Mouse (Mus musculus): ENCODE data around the gene Focad. TPM values are rescaled to one million over a fixed set of nuclear protein-coding genes. Genes with fewer than 3 reads are reported as not detected.

Focad gene
- polyA plus RNA-seq, 1 experiment from 2014 or later, result 16.9 TPM

DNA sequence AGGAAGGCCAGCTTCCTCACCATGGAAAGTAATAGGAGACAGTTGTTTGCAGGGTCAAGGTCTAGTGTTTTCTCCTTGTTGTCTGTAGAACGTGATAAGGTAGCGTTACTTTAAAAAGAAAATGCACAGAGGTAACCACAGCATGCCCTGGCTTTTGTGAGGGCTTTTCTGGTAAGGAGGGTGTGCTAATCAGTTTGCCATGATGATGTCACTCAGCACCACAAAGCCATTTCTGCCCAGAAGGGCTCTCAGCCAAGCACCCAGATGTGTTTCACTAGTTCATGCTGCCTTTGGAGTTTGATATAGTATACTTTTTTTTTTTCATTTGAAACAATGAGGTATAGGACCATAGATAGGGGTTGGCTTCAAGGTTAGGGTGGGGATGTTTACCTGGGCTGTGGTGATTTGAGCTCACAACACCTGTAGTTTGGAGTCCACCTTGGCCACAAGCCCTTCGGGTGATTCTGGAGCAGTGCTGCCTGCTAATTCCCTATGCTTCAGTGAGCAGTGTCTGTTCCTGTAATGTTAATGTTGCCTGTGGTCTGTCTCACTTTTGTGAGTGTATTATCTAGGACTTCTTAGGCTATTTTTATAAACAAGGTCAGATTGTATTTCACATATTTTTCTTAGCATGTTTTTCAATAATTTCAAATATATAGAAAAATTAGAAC lies 61.2 kb downstream of the Focad start:
- peaks cover 12% of the 10 kb centered on the region; the same call in 1 of the 2 replicates for H3K4me1 ChIP-seq
- 0 out of 2 replicates have a peak, but pooled peaks have one; percentile 29 for ATAC-seq (ENCODE audit: insufficient number of reproducible peaks, low FRiP score, low TSS enrichment, low read depth)
- H3K9me3 ChIP-seq (replicated peaks), result no peaks in the 10 kb centered on the region
- no peak overlapping the region for H3K27ac ChIP-seq (replicated peaks)
- no peaks in the 10 kb centered on the region for H3K27me3 ChIP-seq
- no peak overlapping the region for H3K4me2 ChIP-seq (replicated peaks)
- no peak overlapping the region for H3K4me3 ChIP-seq (replicated peaks)
- no peaks in the 10 kb centered on the region for H3K36me3 ChIP-seq
- no peak overlapping the region for H3K9ac ChIP-seq
- 64% methylated on average over 3 of the region's 3 CpGs for WGBS

DNA sequence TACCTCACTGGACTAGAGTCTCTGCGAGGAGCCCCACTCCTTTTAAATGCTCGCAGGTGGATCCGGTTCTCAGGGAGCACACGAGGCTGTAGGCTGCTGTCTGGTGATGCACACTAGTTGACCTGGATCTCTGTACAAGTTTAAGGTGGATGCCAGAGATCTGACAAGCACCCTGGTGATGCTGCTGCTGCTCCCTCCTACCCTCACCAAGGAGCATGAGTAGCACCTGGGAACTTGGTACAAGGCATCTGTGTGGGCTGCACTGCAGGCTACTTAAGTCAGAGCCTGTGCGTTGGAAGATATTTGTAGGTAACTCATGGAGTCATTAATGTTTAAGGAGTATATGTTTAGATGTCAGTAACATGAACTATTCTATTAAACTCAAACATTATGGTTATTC lies 62.5 kb downstream of the Focad start:
- WGBS, result 51% methylated on average over 5 of the region's 5 CpGs
- no peaks in the 10 kb centered on the region for H3K9me3 ChIP-seq (replicated peaks)
- peaks cover 12% of the 10 kb centered on the region; the same call in 1 of the 2 replicates for H3K4me1 ChIP-seq
- H3K27me3 ChIP-seq, result no peaks in the 10 kb centered on the region
- no peak overlapping the region for H3K4me3 ChIP-seq (replicated peaks)
- H3K9ac ChIP-seq, result no peak overlapping the region
- no peak overlapping the region for H3K4me2 ChIP-seq (replicated peaks)
- no peak for ATAC-seq (ENCODE audit: insufficient number of reproducible peaks, low FRiP score, low TSS enrichment, low read depth)
- H3K27ac ChIP-seq (replicated peaks), result no peak overlapping the region
- H3K36me3 ChIP-seq, result no peaks in the 10 kb centered on the region

- Histone ChIP-seq H3K27ac (replicated peaks) (no peak overlapping the region), H3K4me3 (replicated peaks) (no peak overlapping the region), H3K9ac (no peak overlapping the region), H3K9me3 (replicated peaks) (no peaks in the 10 kb centered on the region), H3K4me2 (replicated peaks) (no peak overlapping the region), H3K36me3 (no peaks in the 10 kb centered on the region), H3K4me1 (peaks cover 12% of the 10 kb centered on the region; the same call in 1 of the 2 replicates), H3K27me3 (no peaks in the 10 kb centered on the region)
- WGBS, result 45% methylated on average over 6 of the region's 6 CpGs
- ATAC-seq (ENCODE audit: insufficient number of reproducible peaks, low FRiP score, low TSS enrichment, low read depth), result no peak
These were observed 63.2 kb downstream of the Focad start for GRCm38 (mm10) chr4:88157644-88158043.

- H3K9ac ChIP-seq, result no peak overlapping the region
- no peak overlapping the region for H3K27ac ChIP-seq (replicated peaks)
- no peaks in the 10 kb centered on the region for H3K9me3 ChIP-seq (replicated peaks)
- no peak overlapping the region for H3K4me2 ChIP-seq (replicated peaks)
- WGBS, result 77% methylated on average over 5 of the region's 5 CpGs
- H3K36me3 ChIP-seq, result no peaks in the 10 kb centered on the region
- no peak overlapping the region for H3K4me3 ChIP-seq (replicated peaks)
- no peak for ATAC-seq (ENCODE audit: insufficient number of reproducible peaks, low FRiP score, low TSS enrichment, low read depth)
- H3K4me1 ChIP-seq, result peaks cover 12% of the 10 kb centered on the region; the same call in 1 of the 2 replicates
- H3K27me3 ChIP-seq, result no peaks in the 10 kb centered on the region
These were observed 64.8 kb downstream of the Focad start for GRCm38 (mm10) chr4:88159256-88159655.

DNA sequence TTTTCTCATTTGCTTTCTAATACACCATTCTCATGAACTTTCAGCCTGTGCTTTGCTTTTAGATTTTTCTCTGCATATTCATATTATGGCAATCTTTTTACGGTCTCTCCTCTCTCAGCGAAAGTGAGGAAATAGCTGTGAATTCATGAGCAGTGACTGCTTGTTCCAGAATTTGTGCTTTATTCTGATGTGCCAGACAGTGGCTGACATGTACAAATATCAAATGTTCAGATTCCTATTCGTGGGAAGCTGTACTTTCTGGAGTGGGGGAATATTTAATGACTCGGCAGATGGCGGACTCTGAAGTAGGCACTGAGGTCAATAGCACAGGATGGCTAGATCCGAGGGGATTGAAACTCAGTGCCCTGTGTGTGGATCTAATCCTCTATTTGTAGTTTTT lies 65.3 kb downstream of the Focad start:
- H3K36me3 ChIP-seq, result no peaks in the 10 kb centered on the region
- H3K27ac ChIP-seq (replicated peaks), result no peak overlapping the region
- ATAC-seq (ENCODE audit: insufficient number of reproducible peaks, low FRiP score, low TSS enrichment, low read depth), result no peak
- H3K4me1 ChIP-seq, result peaks cover 12% of the 10 kb centered on the region; the same call in 1 of the 2 replicates
- H3K4me3 ChIP-seq (replicated peaks), result no peak overlapping the region
- no peaks in the 10 kb centered on the region for H3K27me3 ChIP-seq
- H3K9ac ChIP-seq, result no peak overlapping the region
- H3K9me3 ChIP-seq (replicated peaks), result no peaks in the 10 kb centered on the region
- H3K4me2 ChIP-seq (replicated peaks), result no peak overlapping the region
- 73% methylated on average over 6 of the region's 6 CpGs for WGBS

DNA sequence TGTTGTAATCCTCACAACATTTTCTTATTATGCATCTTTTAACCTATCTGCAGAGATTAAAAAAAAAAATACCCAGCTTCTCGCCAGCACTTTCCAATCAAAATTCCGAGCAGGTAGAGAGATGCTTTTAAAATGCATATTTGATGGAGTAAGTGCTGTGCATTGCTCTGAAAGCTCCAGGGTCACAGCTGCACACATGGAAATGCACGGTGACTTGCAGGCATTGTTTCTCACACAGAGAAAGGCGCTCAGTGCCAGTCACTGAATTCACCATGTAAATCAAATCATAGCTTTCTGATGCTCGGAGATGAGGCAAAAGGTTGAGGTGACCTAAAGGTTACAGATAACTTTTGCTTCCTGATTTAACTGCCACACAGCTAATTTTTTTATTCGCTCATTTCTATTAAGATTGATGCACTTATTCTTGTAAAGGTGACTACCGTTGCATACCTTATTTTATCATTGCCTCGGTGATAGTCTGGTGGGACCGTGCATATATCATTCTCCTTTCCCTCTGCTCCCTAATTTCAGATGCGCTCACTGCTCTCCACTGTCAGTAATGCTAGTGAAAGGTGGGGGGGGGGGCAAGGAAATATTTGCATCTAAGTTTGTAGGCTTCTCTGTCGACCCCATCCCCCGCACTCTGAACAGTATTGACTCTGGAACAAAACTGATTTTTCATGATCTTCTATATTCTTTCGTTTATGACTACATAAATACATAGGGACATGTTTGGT lies 69.2 kb downstream of the Focad start:
- Histone ChIP-seq H3K27me3 (no peaks in the 10 kb centered on the region), H3K36me3 (no peaks in the 10 kb centered on the region), H3K27ac (replicated peaks) (no peak overlapping the region), H3K9ac (no peak overlapping the region), H3K9me3 (replicated peaks) (no peaks in the 10 kb centered on the region), H3K4me2 (replicated peaks) (no peak overlapping the region), H3K4me1 (no peaks in the 10 kb centered on the region), H3K4me3 (replicated peaks) (no peak overlapping the region)
- no peak for ATAC-seq (ENCODE audit: insufficient number of reproducible peaks, low FRiP score, low TSS enrichment, low read depth)
- WGBS, result 77% methylated on average over 13 of the region's 13 CpGs

DNA sequence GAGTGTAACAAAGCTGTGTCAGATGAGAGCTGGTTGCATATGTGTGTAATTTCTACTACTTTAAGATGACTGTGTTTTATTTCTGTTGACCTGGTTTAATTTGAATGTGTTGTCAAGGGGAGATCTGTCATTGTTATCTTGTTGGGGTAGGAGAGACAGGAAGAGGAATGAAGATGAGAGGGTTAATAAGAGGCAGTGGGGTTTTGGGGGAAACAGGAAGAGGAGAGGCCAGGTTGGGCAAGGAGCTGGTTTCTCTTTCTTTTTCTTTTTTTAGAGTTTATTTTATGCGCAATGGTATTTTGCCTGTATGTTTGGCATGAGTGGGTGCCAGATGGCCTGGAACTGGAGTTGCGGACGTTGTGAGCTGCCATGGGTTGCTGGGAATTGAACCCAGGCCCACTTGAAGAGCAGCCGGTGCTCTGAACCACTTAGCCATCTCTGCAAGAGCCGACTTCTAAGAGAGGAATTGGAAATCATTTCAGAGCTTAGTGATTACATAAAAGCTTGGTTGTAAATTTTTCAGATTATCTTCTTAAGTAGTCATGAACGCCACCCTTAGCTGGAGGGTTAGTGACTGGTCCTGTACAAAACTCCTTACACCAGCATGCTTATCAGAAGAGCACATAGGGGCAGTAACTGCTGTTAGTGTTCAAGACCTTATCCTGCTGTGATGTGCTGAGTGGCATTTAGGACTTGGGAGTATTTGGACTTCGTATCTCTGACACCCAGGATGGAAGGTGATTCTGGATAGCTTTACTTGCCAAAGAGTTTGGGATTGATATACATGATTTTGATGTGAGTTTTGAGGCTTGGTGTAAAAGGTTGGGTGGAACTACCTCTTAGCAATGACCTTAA lies 72.8 kb downstream of the Focad start:
- H3K36me3 ChIP-seq, result no peaks in the 10 kb centered on the region
- no peaks in the 10 kb centered on the region for H3K9me3 ChIP-seq (replicated peaks)
- no peak overlapping the region for H3K4me2 ChIP-seq (replicated peaks)
- no peak overlapping the region for H3K4me3 ChIP-seq (replicated peaks)
- ATAC-seq (ENCODE audit: insufficient number of reproducible peaks, low FRiP score, low TSS enrichment, low read depth), result no peak
- WGBS, result 82% methylated on average over 7 of the region's 7 CpGs
- H3K9ac ChIP-seq, result no peak overlapping the region
- no peaks in the 10 kb centered on the region for H3K27me3 ChIP-seq
- H3K27ac ChIP-seq (replicated peaks), result no peak overlapping the region
- H3K4me1 ChIP-seq, result no peaks in the 10 kb centered on the region

GRCm38 (mm10) chr4:88175058-88175974 lies 80.9 kb downstream of the Focad start:
- Histone ChIP-seq H3K36me3 (no peaks in the 10 kb centered on the region), H3K4me3 (replicated peaks) (no peak overlapping the region), H3K9me3 (replicated peaks) (no peaks in the 10 kb centered on the region), H3K27me3 (no peaks in the 10 kb centered on the region), H3K4me1 (no peaks in the 10 kb centered on the region), H3K27ac (replicated peaks) (no peak overlapping the region), H3K4me2 (replicated peaks) (no peak overlapping the region), H3K9ac (no peak overlapping the region)
- no peak for ATAC-seq (ENCODE audit: insufficient number of reproducible peaks, low FRiP score, low TSS enrichment, low read depth)
- 66% methylated on average over 6 of the region's 6 CpGs for WGBS

DNA sequence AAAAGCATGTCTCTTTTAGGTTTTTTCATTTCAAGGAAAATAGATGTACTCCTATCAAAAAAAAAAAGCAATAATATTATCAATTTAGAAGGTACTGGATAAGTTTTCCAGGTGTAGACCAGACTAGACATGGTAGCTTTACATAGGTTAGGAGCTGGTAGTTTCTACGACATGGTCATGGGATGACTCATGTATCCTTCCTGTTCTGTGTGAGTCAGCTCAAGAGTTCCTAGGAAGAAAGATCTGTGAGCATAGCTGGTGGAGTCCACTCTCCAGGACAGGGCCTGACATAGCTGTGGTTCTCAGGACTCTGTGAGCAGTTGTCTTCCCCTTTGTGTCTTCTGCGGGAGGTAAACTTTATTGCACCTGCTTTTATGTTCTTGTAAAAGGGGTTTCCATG lies 84.9 kb downstream of the Focad start:
- Histone ChIP-seq H3K4me3 (replicated peaks) (no peak overlapping the region), H3K9me3 (replicated peaks) (no peaks in the 10 kb centered on the region), H3K4me1 (peaks cover 3% of the 10 kb centered on the region; the same call in 1 of the 2 replicates), H3K27ac (replicated peaks) (no peak overlapping the region), H3K36me3 (no peaks in the 10 kb centered on the region), H3K27me3 (no peaks in the 10 kb centered on the region), H3K9ac (no peak overlapping the region), H3K4me2 (replicated peaks) (no peak overlapping the region)
- no peak for ATAC-seq (ENCODE audit: insufficient number of reproducible peaks, low FRiP score, low TSS enrichment, low read depth)
- 84% methylated on average over 2 of the region's 2 CpGs for WGBS

GRCm38 (mm10) chr4:88184293-88184692 lies 89.9 kb downstream of the Focad start:
- no peak overlapping the region for H3K9ac ChIP-seq
- H3K36me3 ChIP-seq, result no peaks in the 10 kb centered on the region
- WGBS, result 53% methylated on average over 6 of the region's 6 CpGs
- no peak overlapping the region for H3K27ac ChIP-seq (replicated peaks)
- H3K4me2 ChIP-seq (replicated peaks), result no peak overlapping the region
- H3K4me3 ChIP-seq (replicated peaks), result no peak overlapping the region
- peaks cover 3% of the 10 kb centered on the region; the same call in 1 of the 2 replicates for H3K4me1 ChIP-seq
- no peaks in the 10 kb centered on the region for H3K27me3 ChIP-seq
- no peaks in the 10 kb centered on the region for H3K9me3 ChIP-seq (replicated peaks)
- ATAC-seq (ENCODE audit: insufficient number of reproducible peaks, low FRiP score, low TSS enrichment, low read depth), result no peak

All from embryonic facial prominence, embryonic 15.5 days (tissue).